Mouse (Mus musculus) adipocyte (in vitro differentiated cells): ENCODE results near the gene Apoe.

Experiments used
- DNase-seq: peaks from one replicate; pipeline ENCODE4 v3.0.0-alpha.2; 2016; ENCODE audit warnings: low spot score

The Apoe gene

DNA sequence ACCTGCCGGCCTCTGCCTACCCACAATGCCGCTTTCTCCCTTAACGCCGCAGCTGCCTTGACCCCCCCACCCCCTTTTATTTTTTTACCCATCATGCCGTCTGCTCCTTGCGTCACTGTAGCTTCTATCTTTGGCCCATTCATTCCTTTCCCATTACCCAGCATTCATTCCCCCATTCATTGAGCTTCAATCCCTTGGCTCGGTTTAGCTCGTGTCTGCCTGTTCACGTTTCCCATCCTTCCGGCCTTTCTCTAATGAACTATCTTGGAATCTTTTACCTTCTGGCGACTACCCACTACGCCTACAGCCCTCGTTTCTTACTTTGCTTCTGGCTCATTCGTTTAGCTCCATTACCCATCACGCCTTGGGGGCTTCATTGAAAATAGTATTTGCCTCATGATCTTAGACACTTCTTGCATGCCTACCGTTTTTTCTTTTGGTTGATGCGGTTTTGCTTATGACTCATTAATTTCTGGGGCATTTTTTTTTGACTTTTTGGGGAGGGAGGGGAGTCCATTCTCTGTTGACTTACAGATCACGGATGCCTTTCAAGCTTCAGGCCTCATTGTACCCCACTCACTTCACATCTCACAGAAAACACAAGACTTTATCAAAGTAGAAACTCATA, 17.2 kb upstream of the Apoe start:
- no peak for DNase-seq

DNA sequence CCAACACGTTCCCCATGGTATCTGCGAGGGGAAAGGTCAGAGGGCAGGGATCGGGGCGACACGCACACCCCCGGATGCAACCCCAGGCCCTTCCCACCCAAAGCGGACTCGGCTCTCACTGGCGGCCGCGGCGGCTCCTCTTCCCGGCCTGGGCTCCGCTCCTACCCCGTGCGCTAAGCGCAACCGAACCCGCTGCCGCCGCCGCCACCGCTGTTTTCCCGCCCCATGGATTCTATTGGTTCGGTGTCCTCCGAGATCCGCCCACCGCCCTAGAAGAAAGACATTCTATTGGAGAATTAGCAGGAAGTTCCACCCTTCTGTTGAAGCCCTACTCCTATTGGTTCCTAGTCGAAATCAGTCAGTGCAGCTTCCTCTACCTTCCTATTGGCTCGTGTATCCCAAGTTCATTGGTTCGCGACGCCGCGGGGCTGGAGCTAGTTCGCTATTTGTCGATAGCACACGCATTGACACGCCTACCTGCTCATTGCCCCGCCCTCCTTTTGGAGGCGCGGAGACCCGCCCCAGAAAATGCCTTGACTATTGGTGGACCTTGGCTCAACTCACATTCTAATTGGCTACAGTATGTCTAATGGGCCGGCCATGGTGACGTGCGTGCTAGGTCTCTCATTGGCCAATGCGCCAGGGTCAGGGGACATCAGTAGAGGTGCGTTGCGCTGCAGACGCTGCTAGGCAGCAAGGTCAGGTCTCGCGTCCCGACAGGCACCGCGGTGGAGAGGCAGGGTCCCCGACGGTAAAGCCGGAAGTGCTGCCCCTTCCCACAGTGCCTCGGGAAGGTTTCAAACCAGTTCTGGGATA, 16.5 kb upstream of the Apoe start, which contains the start of gene Tomm40:
Gene Tomm40 (minus strand): TSS at position 200 of the 816 bp plus-strand sequence.
- peak; percentile 99 for DNase-seq

DNA sequence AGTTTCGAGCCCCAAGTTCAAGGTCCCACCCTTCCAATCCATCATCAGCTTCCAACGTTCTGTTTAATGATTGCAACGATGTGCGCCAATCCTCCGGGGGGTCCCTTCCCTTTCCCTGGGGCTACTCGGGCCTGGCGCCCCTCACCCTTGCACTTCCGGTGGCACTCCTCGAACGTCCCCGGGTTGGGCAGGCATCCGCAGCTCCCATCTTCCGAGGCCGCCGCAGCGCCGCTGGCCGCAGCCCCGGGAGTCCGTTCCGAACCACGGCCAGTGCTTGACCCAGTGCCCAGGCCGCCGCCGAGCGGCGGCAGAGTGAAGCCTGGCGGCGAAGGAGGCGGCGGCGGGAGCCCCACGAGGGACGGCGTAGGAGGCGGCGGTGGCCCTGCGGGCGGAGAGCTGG, 15.8 kb upstream of the Apoe start:
- no peak for DNase-seq

DNA sequence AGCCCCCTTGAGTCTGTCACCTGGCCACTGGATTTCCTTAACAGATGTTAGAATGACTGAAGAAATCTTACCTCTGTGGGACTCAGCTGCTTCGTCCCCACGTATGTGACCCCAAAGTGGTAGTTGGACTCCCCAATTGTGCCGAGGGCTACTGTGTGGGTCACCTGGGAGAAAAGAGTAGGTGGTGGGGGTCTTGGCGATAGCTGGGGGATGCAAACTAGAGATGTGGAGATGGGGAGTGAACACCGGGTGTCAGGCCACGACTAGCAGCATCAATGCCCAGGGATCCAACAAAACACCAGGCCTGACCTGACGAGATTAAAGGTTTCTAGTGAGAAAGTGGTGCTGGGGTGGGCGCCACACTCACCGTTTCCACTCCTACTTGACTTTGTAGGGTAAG, 14.6 kb upstream of the Apoe start:
- no peak for DNase-seq

DNA sequence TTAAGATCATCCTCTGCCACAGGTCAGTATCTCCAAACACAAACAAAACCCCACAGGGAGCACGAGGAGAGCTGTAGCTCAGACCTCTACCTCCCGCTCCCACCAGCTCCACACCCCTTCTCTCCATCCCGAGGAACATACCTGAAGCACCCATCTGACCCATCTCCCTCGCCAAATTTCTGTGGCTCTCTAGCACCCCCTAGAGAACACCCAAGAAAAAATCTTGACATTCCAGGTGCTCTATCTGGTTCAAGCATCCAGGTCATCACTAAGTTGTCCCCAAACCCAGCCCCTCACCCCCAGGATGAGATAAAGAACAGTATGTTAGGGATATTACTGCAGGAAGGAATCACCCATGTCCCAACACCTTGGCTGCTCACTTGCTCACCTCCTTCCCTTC, 14.2 kb upstream of the Apoe start:
- peak; percentile 29 for DNase-seq

DNA sequence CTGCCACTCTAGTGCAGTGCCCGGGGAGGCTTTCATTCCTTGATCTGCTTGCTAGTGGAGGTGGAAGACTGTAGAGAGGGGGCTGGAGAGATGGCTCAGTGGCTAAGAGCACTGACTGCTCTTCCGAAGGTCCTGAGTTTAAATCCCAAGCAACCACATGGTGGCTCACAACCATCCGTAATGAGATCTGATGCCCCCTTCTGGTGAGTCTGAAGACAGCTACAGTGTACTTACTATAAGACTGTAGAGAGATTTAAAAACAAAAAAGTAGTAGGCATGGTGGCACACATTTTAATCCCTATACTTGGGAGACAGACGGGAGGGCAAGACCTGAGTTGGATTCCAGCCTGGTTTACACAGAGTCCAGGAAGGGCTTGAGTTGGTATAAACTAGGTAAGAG, 13.4 kb upstream of the Apoe start:
- peak; percentile 40 for DNase-seq

DNA sequence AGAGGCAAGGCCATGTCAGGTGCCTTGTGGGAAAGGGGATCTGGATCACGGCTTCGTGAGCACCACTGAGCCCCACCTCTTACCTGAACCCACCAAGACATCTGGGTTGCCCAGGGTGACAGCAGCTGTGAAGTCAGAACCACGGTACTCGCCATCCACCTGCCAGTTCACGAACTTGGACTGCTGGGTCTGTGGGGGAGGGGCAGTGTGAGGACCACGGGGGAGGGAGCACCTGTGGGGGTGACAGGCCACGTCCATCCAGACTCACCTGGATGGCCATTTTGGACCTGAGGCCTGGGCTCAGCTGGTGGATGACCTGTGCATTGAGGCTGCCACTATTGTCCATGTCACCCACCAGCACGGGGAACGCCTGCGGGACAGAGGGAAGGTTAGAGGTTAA, 11.7 kb upstream of the Apoe start:
- DNase-seq: no peak

DNA sequence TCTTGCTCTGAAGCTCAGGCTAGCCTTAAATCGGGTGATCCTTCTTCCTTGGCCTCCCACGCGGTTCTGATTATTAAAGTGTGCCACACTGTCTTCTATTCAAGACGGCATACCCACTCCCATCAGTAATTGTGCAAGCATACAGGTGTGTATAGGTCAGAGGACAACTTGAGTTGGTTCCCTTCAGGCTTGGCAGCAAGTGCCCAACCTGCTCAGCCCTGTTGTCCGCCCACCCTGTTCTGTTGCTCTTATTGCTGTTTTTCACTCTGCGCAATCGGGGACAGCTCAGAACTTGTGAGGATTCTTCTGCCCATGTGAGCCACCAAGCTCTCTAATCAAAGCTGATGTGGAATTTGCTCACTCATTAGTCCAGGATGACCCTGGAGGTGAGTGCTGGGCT, 6.3 kb upstream of the Apoe start:
- no peak for DNase-seq

DNA sequence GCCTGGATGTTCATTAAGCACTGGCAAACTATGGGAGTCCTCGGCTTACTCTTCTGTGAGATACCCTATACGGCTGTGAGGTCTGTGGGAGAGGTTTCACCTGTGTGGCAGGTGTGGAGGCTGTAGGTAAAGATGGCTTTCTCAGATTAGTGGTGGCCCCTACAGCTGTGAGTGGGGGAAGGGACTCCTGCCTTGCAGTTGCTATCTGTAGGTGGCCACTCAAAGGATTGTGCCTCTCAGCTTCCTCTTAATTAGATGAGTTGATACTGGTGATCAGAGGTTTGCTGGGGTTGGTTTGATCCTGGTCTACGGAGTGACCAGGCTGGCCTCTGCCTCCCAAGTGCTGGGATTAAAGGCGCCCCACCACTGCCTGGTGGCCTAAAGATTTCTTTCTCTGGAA, 5.5 kb upstream of the Apoe start:
- DNase-seq: no peak

DNA sequence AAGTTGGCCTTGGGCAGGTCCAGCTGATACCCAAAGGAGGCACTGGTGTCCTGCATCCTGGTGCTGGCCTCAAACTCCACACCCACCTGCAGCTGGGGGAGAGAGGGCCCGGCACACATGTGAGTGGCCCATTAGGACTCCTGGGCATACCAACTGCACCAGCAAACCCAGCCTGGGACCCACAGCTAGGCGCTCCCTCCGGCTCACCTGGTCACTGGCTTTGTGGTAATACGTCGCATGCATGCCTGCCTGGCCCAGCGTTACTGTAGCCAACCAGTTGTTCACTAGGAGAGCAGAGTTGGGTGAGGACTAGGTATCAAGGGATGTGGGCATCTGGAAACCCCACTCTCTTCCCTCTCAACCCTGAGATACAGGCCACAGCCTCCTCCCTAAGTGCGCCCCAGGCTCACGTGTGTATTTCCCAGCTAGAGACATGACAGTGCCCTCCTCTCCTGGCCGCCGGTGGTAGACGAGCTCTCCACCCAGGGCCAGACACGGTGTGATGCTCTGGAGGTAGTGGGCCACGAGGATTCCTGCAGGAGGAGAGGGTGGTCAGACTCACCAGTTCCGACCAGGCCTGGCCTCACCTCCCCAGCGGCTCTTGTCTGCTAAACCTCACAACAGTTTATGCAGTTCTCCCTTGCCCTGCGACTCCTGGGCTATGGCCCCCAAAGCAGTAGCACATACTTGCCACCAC, 4.0 kb upstream of the Apoe start:
- no peak for DNase-seq

DNA sequence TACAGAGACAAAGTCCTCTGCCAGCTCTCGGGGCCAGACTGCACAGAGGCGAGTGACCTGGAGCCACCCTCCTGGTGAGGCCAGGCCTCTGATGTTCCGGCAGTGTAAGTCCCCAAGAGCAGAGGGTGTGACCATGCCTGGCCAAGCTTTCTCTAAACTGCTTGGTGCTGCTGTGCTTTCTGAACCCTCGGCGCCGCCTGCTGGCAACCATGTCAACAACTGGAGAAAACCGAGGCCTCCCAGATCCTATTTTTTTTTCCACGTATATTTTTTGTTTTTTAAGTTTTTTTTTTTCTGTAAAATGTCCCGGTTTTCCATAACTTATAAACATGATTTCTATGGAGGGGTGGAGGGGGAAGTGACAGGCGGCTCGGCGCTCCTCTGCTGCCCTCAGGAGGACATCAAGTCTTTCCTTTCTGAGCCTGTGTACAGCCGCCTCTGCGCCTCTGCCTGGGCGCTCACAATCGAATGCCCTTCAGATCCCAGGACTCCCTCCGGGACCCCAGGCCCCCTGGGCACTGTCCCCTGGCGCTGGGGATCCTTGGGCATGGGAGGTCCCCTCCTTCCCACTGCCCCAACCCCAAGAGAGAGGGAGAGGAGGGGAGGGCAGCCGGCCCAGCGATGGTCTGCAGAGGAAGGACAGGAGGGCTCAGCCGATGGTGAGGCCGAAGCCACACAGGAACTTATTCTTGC, 2.2 kb upstream of the Apoe start:
- peak; percentile 89 for DNase-seq

DNA sequence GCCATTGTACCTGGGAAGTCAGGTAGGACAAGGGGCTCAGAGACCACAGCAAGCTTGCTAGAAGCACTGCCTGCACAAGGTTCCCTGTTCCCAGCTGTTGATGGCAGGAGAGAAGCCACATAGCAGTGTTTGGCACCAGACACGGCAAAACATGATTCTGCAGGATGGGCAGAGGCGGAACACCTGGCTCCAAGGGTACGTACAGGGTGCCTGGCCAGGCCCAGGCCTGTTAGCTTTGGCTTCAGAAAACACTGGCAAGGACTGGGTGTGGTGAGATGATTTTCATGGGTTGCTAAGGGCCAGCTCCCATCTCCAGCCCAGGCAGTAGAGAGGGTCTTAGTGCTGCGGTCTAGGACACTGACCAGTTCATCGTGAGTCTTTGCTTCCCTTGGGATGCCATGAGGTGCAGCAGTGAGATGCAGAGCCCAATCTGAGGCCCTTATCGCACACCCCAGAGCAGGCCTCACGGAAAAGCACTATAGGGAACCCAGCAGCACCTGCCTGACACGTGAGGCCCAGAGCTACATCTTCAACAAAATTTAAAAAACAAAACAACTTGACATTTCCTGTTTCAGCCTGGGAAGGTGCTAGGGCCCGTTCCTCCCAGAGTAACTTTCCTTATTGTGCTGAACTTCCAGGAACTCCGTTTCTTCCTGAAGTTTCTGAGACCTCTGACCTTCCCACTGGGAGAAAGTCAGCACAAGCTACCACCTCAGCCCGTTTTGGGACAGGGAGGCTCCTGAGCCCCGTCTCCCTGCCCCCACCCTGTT, 1.5 kb upstream of the Apoe start:
- DNase-seq: no peak

DNA sequence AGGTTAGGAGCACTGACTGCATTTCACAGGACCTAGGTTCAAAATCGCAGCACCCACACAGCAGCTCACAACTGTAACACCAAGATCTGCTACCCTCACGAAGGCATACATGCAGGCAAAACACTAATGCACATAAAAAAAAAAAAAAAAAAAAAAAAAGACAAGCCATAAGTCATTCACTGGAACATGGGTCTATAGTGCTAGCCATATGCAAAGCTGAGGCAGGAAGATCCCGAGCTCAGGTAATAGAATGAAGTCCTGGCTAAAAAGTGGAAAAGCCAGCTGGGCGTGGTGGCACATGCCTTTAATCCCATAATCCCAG, 800 bp upstream of the Apoe start:
- DNase-seq: no peak

DNA sequence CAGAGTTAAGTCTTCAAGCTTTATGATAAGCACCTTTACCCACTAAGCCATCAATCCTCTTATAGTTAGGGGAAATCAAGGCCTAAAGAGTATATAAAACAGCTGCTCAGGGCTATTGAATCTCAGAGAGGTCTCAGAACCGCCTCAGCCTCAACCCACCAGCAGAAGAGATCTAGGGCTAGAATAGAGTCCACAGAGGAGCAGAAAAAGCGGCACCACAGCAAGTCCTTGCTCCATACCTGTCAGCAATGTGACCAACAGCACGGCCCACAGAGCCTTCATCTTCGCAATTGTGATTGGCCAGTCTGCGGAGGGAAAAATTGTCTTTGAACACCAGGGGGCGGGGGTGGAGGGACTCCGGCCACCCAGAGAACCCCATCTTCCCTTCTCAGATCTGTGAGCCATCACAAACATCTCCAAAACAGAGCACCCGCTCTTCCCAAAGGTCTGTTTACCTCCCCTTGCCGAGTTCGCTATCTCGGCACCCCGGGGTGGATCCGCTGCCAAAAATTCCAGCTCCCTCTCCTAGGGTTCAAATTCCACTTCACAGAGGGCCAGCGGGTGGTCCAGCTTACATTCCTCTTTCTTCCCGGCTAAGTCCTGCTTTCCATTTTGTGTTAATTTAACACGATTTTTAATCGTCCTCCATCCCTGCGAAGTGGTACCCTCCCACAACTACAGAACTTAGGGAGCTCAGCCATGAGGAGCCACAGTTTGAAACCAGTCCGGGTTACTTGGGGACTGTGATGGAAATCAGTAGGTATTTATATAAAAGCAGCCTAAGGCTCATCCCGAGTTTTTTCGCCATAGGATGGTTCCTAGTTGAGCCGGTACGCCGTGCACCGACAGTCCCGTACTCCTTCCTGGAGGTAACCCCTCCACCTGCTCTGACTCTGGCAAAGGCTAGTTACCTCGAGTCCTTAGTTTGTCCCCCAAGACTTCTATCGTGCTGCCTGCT, 760 bp downstream of the Apoe start:
- no peak for DNase-seq

DNA sequence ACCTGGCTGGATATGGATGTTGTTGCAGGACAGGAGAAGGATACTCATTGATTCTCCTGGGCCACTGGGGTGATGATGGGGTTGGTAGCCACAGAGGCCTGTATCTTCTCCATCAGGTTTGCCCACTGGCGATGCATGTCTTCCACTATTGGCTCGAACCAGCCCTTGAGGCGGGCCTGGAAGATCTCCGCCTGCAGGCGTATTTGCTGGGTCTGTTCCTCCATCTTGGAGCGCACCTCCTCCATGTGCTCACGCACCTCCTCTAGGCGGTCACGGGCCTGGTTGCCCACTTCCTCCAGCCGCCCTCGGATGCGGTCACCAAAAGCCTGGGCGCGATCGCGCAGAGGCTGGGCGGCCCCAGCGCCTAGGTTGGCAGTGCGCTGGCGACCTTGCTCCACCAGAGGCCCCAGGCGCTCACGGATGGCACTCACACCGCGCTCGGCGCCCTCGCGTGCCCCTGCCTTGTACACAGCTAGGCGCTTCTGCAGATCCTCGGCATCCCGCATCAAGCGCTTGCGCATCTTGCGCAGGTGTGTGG, 2.6 kb downstream of the Apoe start:
- no peak for DNase-seq

DNA sequence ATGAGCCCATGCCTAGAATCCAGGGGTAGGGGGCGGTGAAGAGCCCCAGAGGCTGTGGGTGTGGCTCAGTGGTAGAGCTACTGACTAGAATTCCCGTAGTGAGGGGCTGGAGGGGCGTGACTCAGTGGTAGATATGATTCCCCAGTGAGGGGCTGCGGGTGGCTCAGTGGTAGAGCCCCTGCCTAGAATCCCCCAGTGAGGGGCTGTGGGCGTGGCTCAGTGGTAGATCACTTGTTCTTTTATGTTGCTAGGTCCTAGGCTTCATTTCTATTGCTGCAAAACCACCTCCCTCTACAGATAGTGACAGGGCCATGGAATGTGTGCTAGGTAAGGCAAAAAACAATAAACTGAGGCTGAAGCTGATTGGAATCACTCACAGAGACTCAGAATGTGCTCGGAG, 3.1 kb downstream of the Apoe start:
- DNase-seq: no peak

DNA sequence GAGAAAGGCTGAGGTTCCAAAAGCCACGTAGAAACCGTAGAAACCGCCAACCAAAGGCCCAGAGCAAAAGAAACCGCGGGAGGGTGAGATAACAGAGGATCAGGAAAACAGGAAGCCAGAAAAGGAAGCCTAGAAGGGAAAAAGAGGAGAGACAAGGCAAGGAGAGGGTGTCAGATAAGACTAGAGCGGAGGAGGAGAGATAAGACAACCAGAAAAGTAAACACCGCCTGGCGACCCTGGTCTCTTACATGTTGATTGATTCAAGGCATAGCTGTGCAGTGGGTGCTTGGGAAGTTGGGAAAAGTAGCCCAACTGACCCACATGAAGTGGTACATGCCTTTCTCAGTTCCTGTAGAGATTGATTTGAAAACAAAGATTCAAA, 3.8 kb downstream of the Apoe start:
- no peak for DNase-seq

DNA sequence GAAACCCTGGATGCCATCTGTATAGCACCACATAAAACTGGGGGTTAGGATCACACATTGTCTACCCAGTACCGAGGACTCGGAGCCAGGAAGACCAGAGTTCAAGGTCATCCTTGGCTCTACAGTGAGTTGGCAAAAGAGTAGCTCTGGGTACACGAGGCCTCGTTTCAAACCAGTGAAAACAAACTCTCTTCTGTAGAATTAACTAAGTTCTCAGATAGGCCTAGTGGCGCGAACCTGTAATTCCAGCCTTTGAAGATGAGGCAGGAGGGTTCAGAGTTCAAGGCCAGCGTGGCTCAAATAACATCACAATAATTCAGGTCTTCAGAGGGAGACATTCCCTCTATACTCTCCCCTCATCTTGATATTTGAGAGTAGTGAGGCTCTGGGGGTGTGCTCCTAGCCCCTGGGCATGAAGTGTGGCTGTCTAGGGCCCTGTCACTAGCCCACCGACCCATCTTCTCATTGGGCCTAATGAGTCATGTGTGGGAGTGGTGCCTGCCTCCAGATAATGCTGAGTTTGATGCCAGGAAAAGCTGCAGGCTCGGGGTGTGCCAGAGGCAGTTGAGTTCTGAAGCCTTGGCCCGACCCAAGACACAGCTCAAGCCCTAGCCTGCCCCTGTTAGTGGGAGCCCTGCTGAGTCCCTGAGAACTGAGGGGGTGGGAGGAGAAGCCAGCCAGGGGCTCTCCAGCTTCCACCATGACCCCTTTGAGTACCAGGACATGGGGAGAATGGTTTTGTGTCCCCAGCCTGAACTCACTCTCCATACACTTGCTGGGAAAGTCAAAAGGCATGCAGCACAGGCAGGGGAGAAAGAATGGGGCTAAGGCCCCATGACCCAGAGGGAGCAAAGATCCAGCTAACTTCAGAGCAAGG, 4.4 kb downstream of the Apoe start:
- DNase-seq: peak; percentile 57

DNA sequence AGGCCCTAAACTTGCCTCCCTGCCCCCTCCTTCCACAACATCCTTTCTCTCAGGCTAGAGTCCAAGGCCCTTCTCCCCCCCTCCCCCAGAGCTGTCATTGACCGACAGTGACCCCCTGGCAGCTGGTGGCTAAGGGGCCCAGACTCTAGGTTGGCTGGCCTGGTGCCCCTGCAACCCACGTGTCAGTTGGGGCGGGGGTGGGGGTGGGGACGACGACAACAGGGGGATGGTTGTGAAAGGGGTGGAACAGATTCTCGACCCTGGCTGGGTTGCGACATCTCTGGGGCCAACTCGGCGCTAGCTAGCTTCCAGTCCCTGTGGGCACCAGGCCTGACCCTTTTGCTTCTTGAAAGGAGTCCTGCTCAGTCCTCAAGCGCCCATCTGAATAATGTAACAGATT, 5.6 kb downstream of the Apoe start:
- peak; percentile 84 for DNase-seq
